Mouse (Mus musculus) left cerebral cortex, postnatal 10 days (tissue): ENCODE measurements around the gene Axl. TPM values are rescaled to one million over a fixed set of nuclear protein-coding genes. Genes with fewer than 3 reads are reported as not detected.
"Not testable (repeated sequence)": the region's sequence is repeated elsewhere in the genome, so short reads cannot be mapped to it uniquely, and the experiment has no call there.

ENCODE experiments used
- DNase-seq, 2 experiments: peaks; one replicate each; pipeline ENCODE4 v3.0.0; 2021 to 2022; ENCODE audit warnings: low spot score in 2 of 2, mixed read lengths in 1 of 2; ENCODE audit errors: extremely low spot score in 1 of 2
- intact Hi-C: fragments of 180-260 bp; cut with DNase I; formaldehyde crosslinking; loops from one replicate; pipeline ENCODE4 v1.15.1; 2025
- total RNA-seq, 2 experiments: library from RNA; stranded (reverse); gene quantifications; 2 replicates each; pipeline ENCODE4 v1.2.3; 2021

The Axl gene
- total RNA-seq, 2 experiments from 2014 or later: 29.7 to 38.5 TPM

- no peak for DNase-seq
- intact Hi-C loops: no loop called here
Measured at GRCm38 (mm10) chr7:25764221-25764620, 24.3 kb downstream of the Axl start.

DNA sequence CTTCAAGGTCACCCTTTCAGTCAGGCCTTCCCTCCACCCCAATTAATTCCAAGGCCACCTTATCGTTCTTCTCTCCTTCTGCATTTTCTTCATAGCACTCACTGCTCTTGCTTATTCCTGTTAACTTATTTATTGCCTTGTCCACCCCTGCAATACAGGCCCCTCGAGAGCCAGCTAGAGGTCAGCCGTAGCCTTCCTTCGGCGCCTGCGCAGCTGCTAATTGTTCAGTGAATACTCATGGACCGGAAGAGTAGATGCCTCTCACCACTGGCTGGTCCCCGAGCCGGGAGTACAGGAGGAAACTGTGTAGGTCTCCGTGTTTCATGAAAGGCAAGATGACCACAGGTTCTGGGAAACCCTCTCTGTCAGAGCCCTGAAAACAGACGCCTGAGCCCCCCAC, 24.8 kb downstream of the Axl start:
- intact Hi-C loops: no loop called here
- DNase-seq: no peak

DNA sequence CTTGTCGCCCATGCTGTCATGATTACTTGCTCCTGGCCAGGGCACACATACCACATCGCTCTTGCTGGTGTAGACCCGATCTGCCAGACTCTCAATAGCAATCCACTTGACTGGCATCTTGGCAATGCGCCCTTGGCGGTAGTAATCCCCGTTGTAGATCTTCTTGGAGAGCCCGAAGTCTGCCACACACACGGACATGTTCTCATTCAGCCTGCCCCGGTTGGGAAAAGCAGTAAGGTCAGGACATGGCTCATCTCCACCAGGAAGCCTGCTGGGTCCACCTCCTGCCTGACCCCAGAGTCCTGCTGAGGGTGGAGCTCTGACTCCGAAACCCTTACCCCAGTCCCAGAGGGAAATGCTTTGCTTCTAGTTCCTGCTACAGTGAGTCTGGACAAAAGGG, 27.2 kb downstream of the Axl start:
- intact Hi-C loops: no loop called here
- peak in 1 of 2 experiments; percentile 64 for DNase-seq

DNA sequence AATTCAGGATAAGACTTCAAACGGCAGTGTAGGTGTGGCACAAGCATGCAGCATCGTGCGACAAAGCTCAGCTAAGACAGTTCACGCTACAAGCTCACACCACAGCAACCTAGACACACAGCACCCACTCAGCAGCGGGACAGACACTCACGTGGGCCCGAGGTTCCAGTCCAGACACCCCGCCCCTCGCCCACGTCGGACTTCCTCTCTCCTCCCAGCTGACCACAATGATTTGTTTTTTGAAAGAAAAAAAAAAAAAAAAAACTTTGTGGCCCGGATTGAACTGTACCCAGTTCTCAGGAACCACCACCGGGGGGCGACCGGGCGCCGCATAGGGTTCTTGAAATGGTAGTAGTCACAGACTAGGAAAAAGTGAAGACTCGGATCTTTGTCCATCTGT, 32.5 kb downstream of the Axl start:
- DNase-seq: peak; percentile 87 to 96
- intact Hi-C loops: loop anchor here (1.0 to 5.0 kb wide), 2 partner anchors 49 to 91 kb away; no protein-coding TSS in a partner anchor

- intact Hi-C loops: loop anchor here (5.0 kb wide), 1 partner anchor 92 kb away; no protein-coding TSS in a partner anchor
- DNase-seq: peak; percentile 65 to 81
Measured at GRCm38 (mm10) chr7:25755468-25755833, 33.1 kb downstream of the Axl start.

- intact Hi-C loops: loop anchor here (5.0 kb wide), 1 partner anchor 92 kb away; no protein-coding TSS in a partner anchor
- peak; percentile 99 to 100 for DNase-seq
Measured at GRCm38 (mm10) chr7:25754738-25755467, 33.6 kb downstream of the Axl start, which contains the start of gene Hnrnpul1. Gene Hnrnpul1 (minus strand): TSS chr7:25754757.

DNA sequence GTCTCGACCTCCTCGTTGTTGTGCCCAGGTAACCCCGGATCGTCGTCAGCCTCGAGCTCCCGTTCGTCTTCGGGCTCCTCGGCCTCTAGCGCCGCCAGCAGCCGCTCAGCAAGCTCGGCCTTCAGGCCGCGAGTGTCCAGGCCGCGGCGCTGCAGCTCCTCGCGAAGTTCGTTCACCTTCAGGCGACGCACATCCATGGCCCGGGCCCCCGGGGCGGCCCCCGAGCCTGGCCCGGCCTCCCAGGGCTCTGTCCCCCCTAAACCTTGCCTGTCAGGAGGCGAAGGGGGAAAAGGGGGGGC, 34.1 kb downstream of the Axl start:
- intact Hi-C loops: no loop called here
- no peak for DNase-seq

GRCm38 (mm10) chr7:25753643-25754438, 34.7 kb downstream of the Axl start:
- DNase-seq: peak; percentile 31 to 79
- intact Hi-C loops: no loop called here

DNA sequence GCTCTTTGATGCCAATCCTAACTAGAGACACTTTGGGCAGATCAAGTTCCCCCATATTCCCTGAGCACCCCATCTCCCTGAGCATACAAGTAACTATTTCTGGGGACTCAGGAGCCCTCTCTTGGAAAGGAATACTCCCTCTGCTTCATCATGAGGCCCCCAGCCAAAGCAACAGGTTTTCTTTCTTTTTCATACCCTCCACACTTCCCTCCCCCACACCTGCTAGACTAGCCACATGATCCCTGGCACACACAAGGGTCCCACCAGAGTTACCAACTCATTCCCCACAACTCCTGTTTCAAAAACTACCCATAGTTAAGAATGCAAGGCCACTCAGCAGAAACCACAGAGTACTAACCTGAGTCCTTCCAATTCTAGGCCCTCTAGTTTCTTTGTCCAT, 35.4 kb downstream of the Axl start:
- intact Hi-C loops: no loop called here
- no peak for DNase-seq

GRCm38 (mm10) chr7:25746844-25747243, 41.7 kb downstream of the Axl start:
- intact Hi-C loops: no loop called here
- no peak for DNase-seq

DNA sequence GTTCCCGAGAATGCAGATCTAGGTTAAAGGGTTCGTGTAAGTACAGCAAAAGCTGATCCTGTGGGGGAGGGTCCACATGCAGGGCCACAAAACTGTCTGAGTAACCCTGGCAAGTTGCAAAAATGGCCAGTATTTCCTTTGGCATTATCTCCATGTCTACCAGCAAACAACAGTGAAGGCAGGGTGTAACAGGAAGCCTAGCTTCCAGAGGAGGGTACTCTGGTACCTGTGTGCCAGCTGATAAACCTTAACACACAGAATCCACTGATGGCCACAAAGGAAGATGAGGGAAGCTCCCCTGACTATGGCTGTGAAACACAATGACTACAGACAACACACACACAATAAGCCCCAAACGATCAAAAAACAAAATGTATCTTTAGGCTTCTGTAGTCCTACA, 50.2 kb downstream of the Axl start:
- DNase-seq: no peak
- intact Hi-C loops: no loop called here

DNA sequence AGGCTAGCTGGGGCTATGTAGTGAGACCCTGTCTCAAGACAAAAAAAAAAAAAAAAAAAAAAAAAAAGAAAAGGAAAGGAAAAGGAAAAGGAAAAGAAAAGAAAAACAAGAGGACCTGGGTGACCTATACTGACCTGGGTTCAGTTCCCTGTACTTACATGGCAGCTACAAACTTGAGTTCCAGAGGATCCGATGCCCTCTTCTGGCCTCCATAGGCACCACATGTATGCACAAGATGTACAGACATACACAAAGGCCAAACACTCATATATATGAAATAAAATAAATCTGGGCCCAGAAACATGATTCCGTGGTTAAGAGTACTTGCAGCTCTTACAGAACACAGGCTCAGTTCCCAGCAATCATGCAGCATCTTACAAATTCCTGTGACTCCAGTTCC, 51.6 kb downstream of the Axl start:
- intact Hi-C loops: no loop called here

DNA sequence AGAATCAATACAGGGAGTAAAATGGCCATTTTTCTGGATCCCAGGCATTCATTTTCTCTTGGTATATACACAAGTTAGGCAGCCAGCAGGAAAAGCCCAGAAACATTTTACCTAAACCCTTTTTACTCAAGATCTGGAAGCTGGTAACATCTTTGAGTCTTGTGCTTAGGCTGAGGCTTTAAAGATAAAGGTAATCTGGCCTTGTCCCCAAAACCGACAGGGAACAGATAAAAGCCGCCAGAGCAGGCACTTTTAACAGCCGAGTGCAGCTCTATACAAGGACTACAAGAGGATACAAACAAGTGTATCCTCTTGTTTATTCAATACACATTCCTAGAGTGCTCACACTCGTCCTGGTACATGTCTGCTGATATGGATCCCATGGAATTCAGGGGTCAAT, 53.5 kb downstream of the Axl start:
- intact Hi-C loops: no loop called here
- DNase-seq: no peak

More for the DNA sequence above, 51.6 kb downstream of the Axl start:
- no peak for DNase-seq

- no peak for DNase-seq
- intact Hi-C loops: no loop called here
Measured at GRCm38 (mm10) chr7:25731294-25732055, 57.0 kb downstream of the Axl start.

- no peak for DNase-seq
- intact Hi-C loops: no loop called here
Measured at GRCm38 (mm10) chr7:25729862-25730261, 58.6 kb downstream of the Axl start.

DNA sequence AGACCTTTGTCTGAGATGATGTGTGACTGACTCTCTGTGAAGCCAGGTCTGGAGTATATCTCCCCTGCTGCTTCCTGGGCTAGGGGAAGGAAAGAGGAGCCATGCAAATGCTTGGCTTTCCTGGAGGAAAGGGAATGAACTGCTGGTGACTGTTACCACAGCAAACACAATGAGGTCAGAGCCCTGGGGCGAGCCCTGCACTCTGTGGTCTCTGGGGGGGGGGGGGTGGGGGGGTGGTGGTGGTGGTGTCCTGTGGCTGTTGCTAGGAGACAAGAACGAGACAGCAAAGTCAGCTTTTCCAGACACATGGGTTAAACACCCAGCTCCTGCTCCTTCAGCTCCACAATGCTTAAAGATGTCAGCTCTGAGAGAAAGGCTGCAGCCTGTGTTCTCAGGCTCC, 59.1 kb downstream of the Axl start:
- intact Hi-C loops: no loop called here
- DNase-seq: no peak

DNA sequence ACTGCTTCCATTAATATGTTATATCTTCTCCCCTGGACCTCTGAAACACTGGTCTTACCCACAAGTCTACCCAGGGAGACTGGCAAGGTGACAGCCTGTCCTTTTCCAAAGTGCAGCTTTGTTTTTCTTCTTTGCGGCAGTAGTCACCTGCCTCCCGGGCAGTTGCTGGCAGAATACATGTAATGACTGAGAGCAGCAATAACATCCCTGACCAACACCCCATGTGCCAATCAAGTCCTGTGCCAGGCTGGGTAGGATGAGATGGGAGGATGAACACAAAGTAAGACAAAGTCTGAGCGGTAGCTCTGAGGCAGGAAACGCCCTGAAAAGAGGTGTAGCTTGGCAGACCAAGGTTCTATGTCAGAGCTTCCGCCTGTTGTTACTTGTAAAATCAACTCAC, 60.7 kb downstream of the Axl start:
- DNase-seq: no peak
- intact Hi-C loops: no loop called here

DNA sequence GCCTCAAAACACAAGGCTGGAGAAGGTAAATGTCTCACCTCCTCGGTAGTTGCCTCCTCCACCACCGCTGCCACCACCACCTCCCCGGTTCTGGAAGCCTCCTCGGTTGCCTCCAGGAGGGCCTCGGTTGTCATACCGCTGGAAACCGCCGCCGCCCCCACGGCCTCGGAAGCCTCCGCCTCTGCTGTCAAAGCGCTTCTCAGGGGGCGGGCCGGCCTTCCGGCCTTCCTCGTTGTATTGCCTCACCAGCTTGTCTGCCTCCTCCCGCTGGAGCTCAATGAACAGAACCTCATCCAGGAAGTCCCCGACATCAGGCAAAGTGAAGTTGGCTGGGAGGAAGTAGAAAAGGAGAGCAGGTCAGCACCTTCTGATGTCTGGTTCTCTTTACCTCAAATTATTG, 62.6 kb downstream of the Axl start:
- peak in 1 of 2 experiments; percentile 50 for DNase-seq
- intact Hi-C loops: no loop called here

DNA sequence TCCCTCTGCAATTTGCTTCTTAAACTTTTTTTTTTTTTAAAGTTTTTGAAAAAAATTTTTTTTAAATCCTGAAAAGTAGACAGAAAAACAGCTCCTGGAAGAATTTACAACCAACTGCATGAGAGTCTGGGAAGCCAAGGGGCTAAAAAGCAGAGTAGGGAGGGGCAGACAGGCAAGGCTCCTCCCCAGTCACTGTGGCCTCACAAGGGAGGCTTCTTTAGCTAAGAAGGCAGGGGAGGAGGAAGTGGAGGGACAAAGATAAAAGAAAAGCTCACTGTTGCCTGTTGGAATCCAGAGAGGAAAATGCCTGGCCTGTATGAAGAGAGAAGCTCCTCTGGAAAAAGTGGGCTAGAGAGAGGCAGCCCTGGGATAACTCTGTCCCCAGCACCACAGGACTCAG, 66.7 kb downstream of the Axl start:
- DNase-seq, intact Hi-C loops: not testable (repeated sequence)

DNA sequence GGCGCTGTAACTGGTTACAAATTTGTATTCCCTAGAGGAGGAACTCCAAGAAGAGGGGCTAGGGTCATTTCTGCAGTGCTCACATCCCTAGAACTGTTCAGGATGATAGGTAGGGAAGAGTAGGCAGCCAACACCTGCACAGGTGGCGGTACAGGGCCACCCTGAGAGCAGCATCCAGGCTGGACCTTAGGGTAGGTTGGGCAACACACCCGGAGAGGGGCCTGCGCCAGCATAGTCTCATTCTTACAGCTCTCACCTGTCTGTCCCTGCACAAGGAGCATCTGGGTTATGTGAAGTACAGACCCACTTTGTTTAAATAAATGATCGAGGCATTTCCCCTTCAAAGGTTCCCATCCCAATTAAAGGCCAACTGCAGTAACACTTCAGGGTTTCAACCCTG, 67.7 kb downstream of the Axl start:
- DNase-seq: no peak
- intact Hi-C loops: no loop called here
